Mouse (Mus musculus): ENCODE data around the gene Med17.
"Not testable (repeated sequence)": the region's sequence is repeated elsewhere in the genome, so short reads cannot be mapped to it uniquely, and the experiment has no call there.

Gene Med17

GRCm38 (mm10) chr9:15279649-15280490, at the start of gene Med17:
Gene Med17 (minus strand): TSS chr9:15279931.
- peak; percentile 95 for DNase-seq (ENCODE audit: low read depth, low spot score)

- DNase-seq (ENCODE audit: low read depth, low spot score): no peak
These were observed 38.5 kb upstream of the Med17 start for GRCm38 (mm10) chr9:15318170-15318742.

GRCm38 (mm10) chr9:15317223-15318169, 37.8 kb upstream of the Med17 start:
- DNase-seq (ENCODE audit: low read depth, low spot score): no peak

- DNase-seq (ENCODE audit: low read depth, low spot score): not testable (repeated sequence)
These were observed 36.6 kb upstream of the Med17 start for GRCm38 (mm10) chr9:15316296-15316695.

- no peak for DNase-seq (ENCODE audit: low read depth, low spot score)
These were observed 34.9 kb upstream of the Med17 start for GRCm38 (mm10) chr9:15314619-15315018.

GRCm38 (mm10) chr9:15313633-15314032, 33.9 kb upstream of the Med17 start:
- no peak for DNase-seq (ENCODE audit: low read depth, low spot score)

GRCm38 (mm10) chr9:15312054-15312735, 32.5 kb upstream of the Med17 start:
- DNase-seq (ENCODE audit: low read depth, low spot score): no peak

GRCm38 (mm10) chr9:15310179-15310578, 30.4 kb upstream of the Med17 start:
- no peak for DNase-seq (ENCODE audit: low read depth, low spot score)

- DNase-seq (ENCODE audit: low read depth, low spot score): no peak
These were observed 29.7 kb upstream of the Med17 start for GRCm38 (mm10) chr9:15309425-15309824.

- DNase-seq (ENCODE audit: low read depth, low spot score): no peak
These were observed 28.5 kb upstream of the Med17 start for GRCm38 (mm10) chr9:15308254-15308653.

- no peak for DNase-seq (ENCODE audit: low read depth, low spot score)
These were observed 27.5 kb upstream of the Med17 start for GRCm38 (mm10) chr9:15307257-15307656.

- DNase-seq (ENCODE audit: low read depth, low spot score): peak; percentile 21
These were observed 26.8 kb upstream of the Med17 start, which contains the start of gene 4931406C07Rik for GRCm38 (mm10) chr9:15306398-15307119. Gene 4931406C07Rik (minus strand): TSS chr9:15306448.

GRCm38 (mm10) chr9:15305503-15306397, 26.0 kb upstream of the Med17 start, which contains the start of gene Taf1d:
Gene Taf1d (plus strand): TSS chr9:15306214.
- DNase-seq (ENCODE audit: low read depth, low spot score): peak; percentile 97

- no peak for DNase-seq (ENCODE audit: low read depth, low spot score)
These were observed 23.1 kb upstream of the Med17 start for GRCm38 (mm10) chr9:15302881-15303280.

GRCm38 (mm10) chr9:15302006-15302405, 22.3 kb upstream of the Med17 start:
- DNase-seq (ENCODE audit: low read depth, low spot score): not testable (repeated sequence)

- no peak for DNase-seq (ENCODE audit: low read depth, low spot score)
These were observed 21.7 kb upstream of the Med17 start for GRCm38 (mm10) chr9:15301399-15301798.

GRCm38 (mm10) chr9:15300056-15300455, 20.3 kb upstream of the Med17 start:
- no peak for DNase-seq (ENCODE audit: low read depth, low spot score)

GRCm38 (mm10) chr9:15298451-15298850, 18.7 kb upstream of the Med17 start:
- DNase-seq (ENCODE audit: low read depth, low spot score): no peak

- no peak for DNase-seq (ENCODE audit: low read depth, low spot score)
These were observed 17.4 kb upstream of the Med17 start for GRCm38 (mm10) chr9:15297112-15297511.

Measured in CD4-positive, CD25-positive, alpha-beta regulatory T cell, adult 2 months (primary cell).